Mouse (Mus musculus): ENCODE measurements around the gene Cdc40. TPM values are rescaled to one million over a fixed set of nuclear protein-coding genes. Genes with fewer than 3 reads are reported as not detected.

The Cdc40 gene
- polyA plus RNA-seq, 1 experiment from 2014 or later = 27.0 TPM

GRCm38 (mm10) chr10:40887316-40887715, 4.2 kb upstream of the Cdc40 start:
- Histone ChIP-seq H3K4me3 (no peak overlapping the region), H3K9me3 (no peaks in the 10 kb centered on the region), H3K36me3 (no peaks in the 10 kb centered on the region), H3K27me3 (no peaks in the 10 kb centered on the region), H3K9ac (no peak overlapping the region), H3K27ac (replicated peaks) (no peak overlapping the region), H3K4me2 (no peak overlapping the region), H3K4me1 (replicated peaks) (peaks cover 10% of the 10 kb centered on the region)
- no peak for ATAC-seq (ENCODE audit: low read depth)
- WGBS = 70% methylated on average over 2 of the region's 2 CpGs

- H3K9ac ChIP-seq = peak overlapping the region; percentile 53; the same call in 1 of the 2 replicates
- H3K27ac ChIP-seq (replicated peaks) = no peak overlapping the region
- H3K27me3 ChIP-seq = no peaks in the 10 kb centered on the region
- 64% methylated on average over 7 of the region's 7 CpGs for WGBS
- H3K4me1 ChIP-seq (replicated peaks) = peaks cover 29% of the 10 kb centered on the region
- no peaks in the 10 kb centered on the region for H3K9me3 ChIP-seq
- peak overlapping the region; percentile 51 for H3K4me2 ChIP-seq
- no peaks in the 10 kb centered on the region for H3K36me3 ChIP-seq
- ATAC-seq (ENCODE audit: low read depth) = no peak
- peak overlapping the region; percentile 30 for H3K4me3 ChIP-seq
Observed at GRCm38 (mm10) chr10:40885432-40885831, 2.3 kb upstream of the Cdc40 start.

- no peaks in the 10 kb centered on the region for H3K9me3 ChIP-seq
- peak overlapping the region; percentile 99 for H3K27ac ChIP-seq (replicated peaks)
- peak overlapping the region; percentile 58 for H3K4me2 ChIP-seq
- ATAC-seq (ENCODE audit: low read depth) = peak; percentile 10
- WGBS = under 1% methylated on average over 40 of the region's 40 CpGs
- H3K4me1 ChIP-seq (replicated peaks) = peaks cover 40% of the 10 kb centered on the region
- H3K27me3 ChIP-seq = no peaks in the 10 kb centered on the region
- H3K4me3 ChIP-seq = peak overlapping the region; percentile 95
- H3K9ac ChIP-seq = peak overlapping the region; percentile 98
- H3K36me3 ChIP-seq = peaks cover 6% of the 10 kb centered on the region; the same call in 1 of the 2 replicates
Observed at GRCm38 (mm10) chr10:40884279-40884806, 1.2 kb upstream of the Cdc40 start.

GRCm38 (mm10) chr10:40883644-40884278, 650 bp upstream of the Cdc40 start:
- H3K9me3 ChIP-seq = no peaks in the 10 kb centered on the region
- peaks cover 43% of the 10 kb centered on the region for H3K4me1 ChIP-seq (replicated peaks)
- H3K36me3 ChIP-seq = peaks cover 6% of the 10 kb centered on the region
- H3K4me2 ChIP-seq = peak overlapping the region; percentile 58
- H3K9ac ChIP-seq = peak overlapping the region; percentile 98
- under 1% methylated on average over 84 of the region's 87 CpGs for whole genome bisulfite sequencing
- H3K27ac ChIP-seq (replicated peaks) = peak overlapping the region; percentile 99
- peak overlapping the region; percentile 95 for H3K4me3 ChIP-seq
- ATAC-seq (ENCODE audit: low read depth) = peak; percentile 92
- no peaks in the 10 kb centered on the region for H3K27me3 ChIP-seq

GRCm38 (mm10) chr10:40882333-40882732, 778 bp downstream of the Cdc40 start:
- H3K9me3 ChIP-seq = no peaks in the 10 kb centered on the region
- peaks cover 40% of the 10 kb centered on the region for H3K4me1 ChIP-seq (replicated peaks)
- ATAC-seq (ENCODE audit: low read depth) = no peak
- no peaks in the 10 kb centered on the region for H3K27me3 ChIP-seq
- H3K27ac ChIP-seq (replicated peaks) = peak overlapping the region; percentile 83
- H3K36me3 ChIP-seq = peaks cover 6% of the 10 kb centered on the region
- WGBS = 19% methylated on average over 9 of the region's 9 CpGs
- peak overlapping the region; percentile 95 for H3K4me3 ChIP-seq
- peak overlapping the region; percentile 68 for H3K4me2 ChIP-seq
- peak overlapping the region; percentile 85 for H3K9ac ChIP-seq

- peak overlapping the region; percentile 68 for H3K4me2 ChIP-seq
Observed at GRCm38 (mm10) chr10:40881236-40881635, 1.9 kb downstream of the Cdc40 start.

GRCm38 (mm10) chr10:40879969-40880368, 3.1 kb downstream of the Cdc40 start:
- Histone ChIP-seq H3K9ac (no peak overlapping the region), H3K27me3 (no peaks in the 10 kb centered on the region), H3K27ac (replicated peaks) (no peak overlapping the region), H3K9me3 (no peaks in the 10 kb centered on the region), H3K4me1 (replicated peaks) (peaks cover 34% of the 10 kb centered on the region), H3K4me3 (no peak overlapping the region), H3K36me3 (peaks cover 9% of the 10 kb centered on the region), H3K4me2 (no peak overlapping the region)
- WGBS = 90% methylated on average over 9 of the region's 9 CpGs
- no peak for ATAC-seq (ENCODE audit: low read depth)

More at GRCm38 (mm10) chr10:40881236-40881635, 1.9 kb downstream of the Cdc40 start:
- H3K27ac ChIP-seq (replicated peaks) = no peak overlapping the region
- no peak overlapping the region for H3K9ac ChIP-seq
- H3K4me1 ChIP-seq (replicated peaks) = peaks cover 39% of the 10 kb centered on the region
- no peaks in the 10 kb centered on the region for H3K27me3 ChIP-seq
- ATAC-seq (ENCODE audit: low read depth) = no peak
- H3K4me3 ChIP-seq = 0 out of 2 replicates have a peak overlapping the region, but pooled peaks have one; percentile 95
- WGBS = 46% methylated on average over 3 of the region's 3 CpGs
- H3K9me3 ChIP-seq = no peaks in the 10 kb centered on the region
- peaks cover 6% of the 10 kb centered on the region for H3K36me3 ChIP-seq

- Histone ChIP-seq H3K4me2 (no peak overlapping the region), H3K27me3 (no peaks in the 10 kb centered on the region), H3K4me1 (replicated peaks) (peaks cover 34% of the 10 kb centered on the region), H3K27ac (replicated peaks) (no peak overlapping the region), H3K4me3 (no peak overlapping the region), H3K36me3 (peaks cover 9% of the 10 kb centered on the region), H3K9ac (no peak overlapping the region), H3K9me3 (no peaks in the 10 kb centered on the region)
- 91% methylated on average over 3 of the region's 3 CpGs for WGBS
- ATAC-seq (ENCODE audit: low read depth) = no peak
Observed at GRCm38 (mm10) chr10:40878246-40878645, 4.9 kb downstream of the Cdc40 start.

GRCm38 (mm10) chr10:40872052-40872451, 11.1 kb downstream of the Cdc40 start:
- Histone ChIP-seq H3K36me3 (peaks cover 8% of the 10 kb centered on the region), H3K4me3 (no peak overlapping the region), H3K4me2 (no peak overlapping the region), H3K9ac (no peak overlapping the region), H3K27ac (replicated peaks) (no peak overlapping the region), H3K4me1 (replicated peaks) (no peaks in the 10 kb centered on the region), H3K9me3 (no peaks in the 10 kb centered on the region), H3K27me3 (no peaks in the 10 kb centered on the region)
- 88% methylated on average over 2 of the region's 2 CpGs for WGBS
- no peak for ATAC-seq (ENCODE audit: low read depth)

- Histone ChIP-seq H3K36me3 (peaks cover 8% of the 10 kb centered on the region), H3K4me3 (no peak overlapping the region), H3K9me3 (no peaks in the 10 kb centered on the region), H3K4me2 (no peak overlapping the region), H3K4me1 (replicated peaks) (no peaks in the 10 kb centered on the region), H3K27me3 (no peaks in the 10 kb centered on the region), H3K27ac (replicated peaks) (no peak overlapping the region), H3K9ac (no peak overlapping the region)
- no peak for ATAC-seq (ENCODE audit: low read depth)
- 94% methylated on average over 2 of the region's 2 CpGs for WGBS
Observed at GRCm38 (mm10) chr10:40871301-40871700, 11.8 kb downstream of the Cdc40 start.

- Histone ChIP-seq H3K27ac (replicated peaks) (no peak overlapping the region), H3K36me3 (peaks cover 29% of the 10 kb centered on the region), H3K27me3 (no peaks in the 10 kb centered on the region), H3K9me3 (peaks cover 5% of the 10 kb centered on the region; the same call in 1 of the 2 replicates), H3K4me1 (replicated peaks) (no peaks in the 10 kb centered on the region), H3K9ac (no peak overlapping the region), H3K4me2 (no peak overlapping the region), H3K4me3 (no peak overlapping the region)
- ATAC-seq (ENCODE audit: low read depth) = no peak
- WGBS = 93% methylated on average over 2 of the region's 2 CpGs
Observed at GRCm38 (mm10) chr10:40868081-40868480, 15.0 kb downstream of the Cdc40 start.

GRCm38 (mm10) chr10:40857599-40857998, 25.5 kb downstream of the Cdc40 start:
- WGBS = 75% methylated on average over 8 of the region's 8 CpGs
- H3K27me3 ChIP-seq = no peaks in the 10 kb centered on the region
- H3K9ac ChIP-seq = no peak overlapping the region
- no peak overlapping the region for H3K4me2 ChIP-seq
- H3K9me3 ChIP-seq = no peaks in the 10 kb centered on the region
- no peak overlapping the region for H3K27ac ChIP-seq (replicated peaks)
- ATAC-seq (ENCODE audit: low read depth) = no peak
- no peak overlapping the region for H3K4me3 ChIP-seq
- no peaks in the 10 kb centered on the region for H3K4me1 ChIP-seq (replicated peaks)
- H3K36me3 ChIP-seq = no peaks in the 10 kb centered on the region

Measured in neural tube, embryonic 13.5 days (tissue).